Mouse (Mus musculus): Measurements from ENCODE around the gene Gprc5a. TPM values are rescaled to one million over a fixed set of nuclear protein-coding genes. Genes with fewer than 3 reads are reported as not detected.

Gene Gprc5a
- polyA plus RNA-seq, 1 experiment: 73.7 TPM

GRCm38 (mm10) chr6:135026755-135027154 is 38.7 kb upstream of the Gprc5a start:
- peak overlapping the region; percentile 71 for H3K27ac ChIP-seq (ENCODE audit: insufficient read depth, low read depth, low read length)
- H3K4me1 ChIP-seq (ENCODE audit: control insufficient read depth, insufficient read depth, insufficient read length, low read length): peaks cover 11% of the 10 kb centered on the region; the same call in 1 of the 2 replicates
- H3K4me3 ChIP-seq (ENCODE audit: low read depth, low read length): no peak overlapping the region
- WGBS: 47% methylated on average over 2 of the region's 2 CpGs
- H3K36me3 ChIP-seq (ENCODE audit: control insufficient read depth, insufficient read depth, low read length): peaks cover 19% of the 10 kb centered on the region
- TF ChIP-seq CTCF (IDR thresholded peaks at IDR 0.05; ENCODE audit: extremely low read depth, insufficient read length, insufficient replicate concordance, low read depth, low read length): no peak
- no peak for TF ChIP-seq POLR2A (IDR thresholded peaks at IDR 0.05; ENCODE audit: low read depth, low read length)
- no peaks in the 10 kb centered on the region for H3K27me3 ChIP-seq (ENCODE audit: control insufficient read depth, insufficient read depth, low read length)

- Histone ChIP-seq H3K27ac (ENCODE audit: insufficient read depth, low read depth, low read length) (peak overlapping the region; percentile 82; the same call in 1 of the 2 replicates), H3K4me3 (ENCODE audit: low read depth, low read length) (no peak overlapping the region), H3K36me3 (ENCODE audit: control insufficient read depth, insufficient read depth, low read length) (peaks cover under 1% of the 10 kb centered on the region), H3K27me3 (ENCODE audit: control insufficient read depth, insufficient read depth, low read length) (no peaks in the 10 kb centered on the region), H3K4me1 (ENCODE audit: control insufficient read depth, insufficient read depth, insufficient read length, low read length) (peaks cover 15% of the 10 kb centered on the region; the same call in 1 of the 2 replicates)
- no peak for TF ChIP-seq POLR2A (IDR thresholded peaks at IDR 0.05; ENCODE audit: low read depth, low read length)
- TF ChIP-seq CTCF (IDR thresholded peaks at IDR 0.05; ENCODE audit: extremely low read depth, insufficient read length, insufficient replicate concordance, low read depth, low read length): no peak
- 14% methylated on average over 4 of the region's 4 CpGs for WGBS
These were observed 36.2 kb upstream of the Gprc5a start for GRCm38 (mm10) chr6:135029246-135029645.

- Histone ChIP-seq H3K4me3 (ENCODE audit: low read depth, low read length) (no peak overlapping the region), H3K27ac (ENCODE audit: insufficient read depth, low read depth, low read length) (no peak overlapping the region), H3K27me3 (ENCODE audit: control insufficient read depth, insufficient read depth, low read length) (no peaks in the 10 kb centered on the region), H3K36me3 (ENCODE audit: control insufficient read depth, insufficient read depth, low read length) (no peaks in the 10 kb centered on the region), H3K4me1 (ENCODE audit: control insufficient read depth, insufficient read depth, insufficient read length, low read length) (peaks cover 4% of the 10 kb centered on the region; the same call in 1 of the 2 replicates)
- WGBS: 92% methylated on average over 3 of the region's 3 CpGs
- TF ChIP-seq CTCF (IDR thresholded peaks at IDR 0.05; ENCODE audit: extremely low read depth, insufficient read length, insufficient replicate concordance, low read depth, low read length) (no peak), POLR2A (IDR thresholded peaks at IDR 0.05; ENCODE audit: low read depth, low read length) (no peak)
These were observed 26.8 kb upstream of the Gprc5a start for GRCm38 (mm10) chr6:135038674-135039073.

- H3K27me3 ChIP-seq (ENCODE audit: control insufficient read depth, insufficient read depth, low read length): no peaks in the 10 kb centered on the region
- no peaks in the 10 kb centered on the region for H3K36me3 ChIP-seq (ENCODE audit: control insufficient read depth, insufficient read depth, low read length)
- H3K27ac ChIP-seq (ENCODE audit: insufficient read depth, low read depth, low read length): no peak overlapping the region
- H3K4me3 ChIP-seq (ENCODE audit: low read depth, low read length): peak overlapping the region; percentile 21
- H3K4me1 ChIP-seq (ENCODE audit: control insufficient read depth, insufficient read depth, insufficient read length, low read length): peaks cover 4% of the 10 kb centered on the region; the same call in 1 of the 2 replicates
- TF ChIP-seq CTCF (IDR thresholded peaks at IDR 0.05; ENCODE audit: extremely low read depth, insufficient read length, insufficient replicate concordance, low read depth, low read length) (no peak), POLR2A (IDR thresholded peaks at IDR 0.05; ENCODE audit: low read depth, low read length) (no peak)
- WGBS: 4% methylated on average over 21 of the region's 21 CpGs
These were observed 25.1 kb upstream of the Gprc5a start for GRCm38 (mm10) chr6:135040275-135040871.

- no peak overlapping the region for H3K27ac ChIP-seq (ENCODE audit: insufficient read depth, low read depth, low read length)
- WGBS: 93% methylated on average over 3 of the region's 3 CpGs
- H3K4me3 ChIP-seq (ENCODE audit: low read depth, low read length): no peak overlapping the region
- H3K4me1 ChIP-seq (ENCODE audit: control insufficient read depth, insufficient read depth, insufficient read length, low read length): peaks cover 4% of the 10 kb centered on the region; the same call in 1 of the 2 replicates
- TF ChIP-seq POLR2A (IDR thresholded peaks at IDR 0.05; ENCODE audit: low read depth, low read length) (no peak), CTCF (IDR thresholded peaks at IDR 0.05; ENCODE audit: extremely low read depth, insufficient read length, insufficient replicate concordance, low read depth, low read length) (no peak)
- H3K36me3 ChIP-seq (ENCODE audit: control insufficient read depth, insufficient read depth, low read length): no peaks in the 10 kb centered on the region
- H3K27me3 ChIP-seq (ENCODE audit: control insufficient read depth, insufficient read depth, low read length): no peaks in the 10 kb centered on the region
These were observed 23.5 kb upstream of the Gprc5a start for GRCm38 (mm10) chr6:135041930-135042329.

- no peak overlapping the region for H3K27ac ChIP-seq (ENCODE audit: insufficient read depth, low read depth, low read length)
- TF ChIP-seq CTCF (IDR thresholded peaks at IDR 0.05; ENCODE audit: extremely low read depth, insufficient read length, insufficient replicate concordance, low read depth, low read length) (no peak), POLR2A (IDR thresholded peaks at IDR 0.05; ENCODE audit: low read depth, low read length) (no peak)
- no peaks in the 10 kb centered on the region for H3K36me3 ChIP-seq (ENCODE audit: control insufficient read depth, insufficient read depth, low read length)
- peaks cover 5% of the 10 kb centered on the region for H3K4me1 ChIP-seq (ENCODE audit: control insufficient read depth, insufficient read depth, insufficient read length, low read length)
- whole genome bisulfite sequencing: 54% methylated on average over 9 of the region's 9 CpGs
- H3K27me3 ChIP-seq (ENCODE audit: control insufficient read depth, insufficient read depth, low read length): no peaks in the 10 kb centered on the region; the same call in 1 of the 2 replicates
- H3K4me3 ChIP-seq (ENCODE audit: low read depth, low read length): no peak overlapping the region
These were observed 18.2 kb upstream of the Gprc5a start for GRCm38 (mm10) chr6:135047276-135047675.

- H3K36me3 ChIP-seq (ENCODE audit: control insufficient read depth, insufficient read depth, low read length): no peaks in the 10 kb centered on the region
- WGBS: 58% methylated on average over 6 of the region's 6 CpGs
These were observed 16.9 kb upstream of the Gprc5a start for GRCm38 (mm10) chr6:135048509-135048908.

More at GRCm38 (mm10) chr6:135048509-135048908, 16.9 kb upstream of the Gprc5a start:
- Histone ChIP-seq H3K27ac (ENCODE audit: insufficient read depth, low read depth, low read length) (no peak overlapping the region), H3K4me3 (ENCODE audit: low read depth, low read length) (no peak overlapping the region), H3K27me3 (ENCODE audit: control insufficient read depth, insufficient read depth, low read length) (no peaks in the 10 kb centered on the region; the same call in 1 of the 2 replicates), H3K4me1 (ENCODE audit: control insufficient read depth, insufficient read depth, insufficient read length, low read length) (peaks cover 5% of the 10 kb centered on the region)
- TF ChIP-seq POLR2A (IDR thresholded peaks at IDR 0.05; ENCODE audit: low read depth, low read length) (no peak), CTCF (IDR thresholded peaks at IDR 0.05; ENCODE audit: extremely low read depth, insufficient read length, insufficient replicate concordance, low read depth, low read length) (no peak)

Data from small intestine, adult 2 months (tissue).